Mouse (Mus musculus) lung, embryonic 15.5 days (tissue): Measurements from ENCODE around the gene Ripor1. TPM values are rescaled to one million over a fixed set of nuclear protein-coding genes. Genes with fewer than 3 reads are reported as not detected.

ENCODE experiments used
- ATAC-seq: fragments of 200-750 bp; cut with Nextera tagmentation; 2 replicates; pipeline ENCODE4 v1.8.0; 2017; ENCODE audit warnings: moderate number of reproducible peaks, borderline replicate concordance; ENCODE audit not compliant: low FRiP score, low TSS enrichment; ENCODE audit errors: extremely low read depth
- H3K27ac ChIP-seq: fragments of 300-500 bp; sonication (generic); 2 replicates; pipeline ENCODE4 v1.5.1; 2015; ENCODE audit warnings: moderate library complexity, mild to moderate bottlenecking, inconsistent platforms
- H3K27me3 ChIP-seq: fragments of 300-500 bp; sonication (generic); 2 replicates; pipeline ENCODE4 v1.6.1; 2015; ENCODE audit warnings: inconsistent platforms
- H3K36me3 ChIP-seq: fragments of 300-500 bp; sonication (generic); 2 replicates; pipeline ENCODE4 v1.6.1; 2015; ENCODE audit warnings: inconsistent platforms
- H3K4me1 ChIP-seq: fragments of 300-500 bp; sonication (generic); 2 replicates; pipeline ENCODE4 v1.6.1; 2015; ENCODE audit warnings: inconsistent platforms
- H3K4me2 ChIP-seq: fragments of 300-500 bp; sonication (generic); 2 replicates; pipeline ENCODE4 v1.6.1; 2015; ENCODE audit warnings: inconsistent platforms, mild to moderate bottlenecking, moderate library complexity
- H3K4me3 ChIP-seq: fragments of 300-500 bp; sonication (generic); 2 replicates; pipeline ENCODE4 v1.5.1; 2015; ENCODE audit warnings: mild to moderate bottlenecking, inconsistent platforms
- H3K9ac ChIP-seq: fragments of 300-500 bp; sonication (generic); 2 replicates; pipeline ENCODE4 v1.6.1; 2015; ENCODE audit warnings: inconsistent platforms
- H3K9me3 ChIP-seq: fragments of 300-500 bp; sonication (generic); 2 replicates; pipeline ENCODE4 v1.6.1; 2016; ENCODE audit warnings: inconsistent platforms
- WGBS: fragments of 180-500 bp; shearing (Covaris S2); methylation state at CpG from one replicate; pipeline ENCODE4 v1.1.7; 2015; 5-methylcytosine and 5-hydroxymethylcytosine counted together
- polyA plus RNA-seq: library from polyadenylated mRNA; unstranded; fragments of >200 nt; fragmentation: Nextera tagmentation; extraction: Ambion mirVana; gene quantifications from 2 replicates; pipeline ENCODE4 v1.2.1, GENCODE M21; 2015

Ripor1 gene
- polyA plus RNA-seq, 1 experiment from 2014 or later, result 34.1 TPM

DNA sequence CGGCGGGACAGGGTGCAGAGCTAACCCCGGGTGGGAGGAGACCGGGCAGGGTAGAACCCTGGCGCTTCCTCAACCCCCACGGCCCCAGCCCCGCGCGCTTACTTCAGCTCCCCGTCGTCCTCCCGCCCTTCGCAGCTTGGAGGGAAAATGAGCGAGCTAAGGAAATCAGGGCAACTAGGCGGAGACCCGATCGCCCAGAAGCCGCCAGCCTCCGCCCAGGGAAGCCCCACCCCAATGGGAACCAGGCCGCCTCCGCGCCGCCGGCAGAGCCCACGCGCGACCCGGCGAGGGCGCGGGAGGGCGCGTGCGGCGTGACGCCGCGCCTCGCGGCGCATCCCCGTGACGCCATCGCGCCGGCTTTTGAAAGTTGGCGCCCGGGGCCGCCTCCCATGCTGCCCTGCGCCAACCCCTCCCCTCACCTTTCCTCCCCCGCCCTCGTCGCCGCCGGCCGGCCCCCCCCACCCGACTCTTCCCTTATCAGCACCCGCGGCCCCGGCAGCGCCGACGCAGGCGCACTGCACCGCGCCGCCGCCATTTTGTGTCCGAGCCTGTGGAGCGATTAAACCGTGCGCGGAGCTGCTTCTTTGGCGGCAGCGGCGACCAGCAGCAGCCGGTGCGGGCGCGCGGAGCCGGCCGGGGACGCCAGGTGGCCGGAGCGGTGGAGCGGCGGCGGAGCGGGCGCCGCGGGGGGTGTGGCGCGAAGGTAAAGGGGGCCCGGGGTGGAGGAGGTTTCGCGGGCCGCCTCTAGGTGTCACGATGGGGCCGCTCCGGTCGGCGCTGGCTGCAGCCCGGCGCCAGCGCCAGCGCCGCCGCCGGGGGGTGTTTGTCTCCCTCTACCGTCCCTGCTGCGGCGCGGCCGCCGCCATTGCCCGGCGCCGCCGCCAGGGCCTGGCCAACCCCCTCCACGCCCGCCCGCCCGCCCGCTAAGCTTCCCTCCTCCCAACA is 31.2 kb downstream of the Ripor1 start, which contains the start of gene Ctcf:
TSS of gene Ctcf (plus strand) at position 551 of the 945 bp plus-strand sequence.
- H3K27me3 ChIP-seq, result no peaks in the 10 kb centered on the region
- WGBS, result 1% methylated on average over 97 of the region's 126 CpGs

DNA sequence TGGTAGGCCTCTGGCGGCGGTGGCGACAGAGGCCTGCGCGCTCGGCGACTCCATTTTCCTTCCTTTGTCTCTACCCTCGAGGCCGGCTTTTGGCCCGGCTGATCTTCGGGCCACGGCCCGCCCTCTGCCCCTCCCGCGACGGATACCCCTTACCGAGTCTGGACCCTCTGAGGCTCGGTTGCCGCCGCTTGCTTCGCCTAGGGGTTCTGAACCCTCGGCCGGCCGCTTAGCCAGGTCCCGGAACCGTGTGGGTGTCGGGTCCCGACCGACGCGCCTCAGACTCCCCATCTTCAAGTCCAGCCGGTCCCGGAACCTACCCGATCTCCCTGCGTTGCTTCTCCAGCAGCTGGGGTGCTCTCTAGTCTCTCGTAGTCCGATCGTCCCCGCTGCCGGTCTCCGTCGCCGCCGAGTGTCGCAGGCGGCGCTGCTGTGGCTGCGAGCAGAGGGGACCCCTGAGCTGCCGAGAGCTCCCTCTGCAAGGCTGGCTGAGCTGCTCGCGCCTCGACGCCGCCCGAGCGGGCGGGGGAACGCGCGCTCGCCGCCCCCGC is 32.0 kb downstream of the Ripor1 start, which contains the start of gene Agrp:
TSS of gene Agrp (minus strand) at position 431 of the 548 bp plus-strand sequence.
- Histone ChIP-seq H3K27me3 (no peaks in the 10 kb centered on the region), H3K4me2 (peak within 1 kb of the TSS; percentile 72), H3K4me3 (peak within 1 kb of the TSS; percentile 64), H3K36me3 (no peaks in the 10 kb centered on the region), H3K4me1 (peaks cover 32% of the 10 kb centered on the region), H3K27ac (peak within 1 kb of the TSS; percentile 100), H3K9me3 (no peaks in the 10 kb centered on the region), H3K9ac (peak within 1 kb of the TSS; percentile 96)
- ATAC-seq, result peak; percentile 32
- under 1% methylated on average over 55 of the region's 63 CpGs for WGBS

More for the DNA sequence above, 31.2 kb downstream of the Ripor1 start, which contains the start of gene Ctcf:
- Histone ChIP-seq H3K9me3 (no peaks in the 10 kb centered on the region), H3K4me2 (peak within 1 kb of the TSS; percentile 72), H3K36me3 (no peaks in the 10 kb centered on the region), H3K27ac (peak within 1 kb of the TSS; percentile 100), H3K4me3 (peak within 1 kb of the TSS; percentile 64), H3K9ac (peak within 1 kb of the TSS; percentile 96), H3K4me1 (peaks cover 32% of the 10 kb centered on the region)
- peak; percentile 93 for ATAC-seq

DNA sequence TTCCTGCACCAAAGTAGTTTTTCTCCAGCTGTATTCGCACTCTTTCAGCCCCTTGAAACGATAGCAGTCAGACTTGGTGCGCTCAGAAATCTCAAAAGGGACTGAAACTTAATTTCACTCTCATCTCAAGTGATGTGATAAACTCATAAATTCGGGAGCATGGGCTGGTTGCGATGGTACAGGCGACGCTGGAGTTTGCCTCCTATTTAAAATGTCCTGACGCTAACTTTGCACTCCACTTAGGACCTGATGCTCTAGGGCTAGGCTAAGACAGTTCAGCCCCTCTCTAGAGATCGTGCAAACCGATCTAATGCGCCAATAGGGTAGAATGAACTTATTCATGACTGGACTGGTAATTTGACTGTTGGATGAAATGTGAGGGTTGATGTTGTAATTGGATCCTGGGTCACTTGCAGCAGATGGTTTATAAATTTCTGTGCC is 32.6 kb downstream of the Ripor1 start:
- no peaks in the 10 kb centered on the region for H3K36me3 ChIP-seq
- peak overlapping the region; percentile 72 for H3K4me2 ChIP-seq
- ATAC-seq, result no peak
- H3K4me1 ChIP-seq, result peaks cover 32% of the 10 kb centered on the region
- H3K9me3 ChIP-seq, result no peaks in the 10 kb centered on the region
- peak overlapping the region; percentile 100 for H3K27ac ChIP-seq
- under 1% methylated on average over 11 of the region's 11 CpGs for WGBS
- H3K27me3 ChIP-seq, result no peaks in the 10 kb centered on the region
- H3K9ac ChIP-seq, result peak overlapping the region; percentile 96
- H3K4me3 ChIP-seq, result peak overlapping the region; percentile 64

DNA sequence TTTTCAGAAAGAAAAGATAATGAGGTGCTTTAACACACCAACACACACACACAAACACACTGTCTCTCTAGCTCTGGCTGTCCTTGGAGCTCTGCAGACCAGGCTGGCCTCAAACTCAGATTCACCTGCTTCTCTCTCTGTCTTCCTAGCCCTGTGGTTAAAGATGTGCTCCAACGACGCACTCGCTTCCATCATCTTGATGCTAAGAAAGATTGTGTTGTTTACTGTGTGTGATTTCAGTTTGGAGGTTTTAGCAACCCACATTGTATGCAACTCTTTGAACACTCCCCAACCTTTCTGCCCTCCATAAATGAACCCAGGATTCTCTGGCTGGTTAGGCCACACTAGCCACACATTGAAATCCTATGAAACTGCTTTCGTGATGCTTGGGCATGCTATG is 33.5 kb downstream of the Ripor1 start:
- Histone ChIP-seq H3K4me1 (peaks cover 32% of the 10 kb centered on the region), H3K36me3 (peaks cover 2% of the 10 kb centered on the region), H3K27ac (peak overlapping the region; percentile 63; the same call in 1 of the 2 replicates), H3K4me3 (peak overlapping the region; percentile 64), H3K4me2 (peak overlapping the region; percentile 72), H3K9ac (no peak overlapping the region; the same call in 1 of the 2 replicates), H3K27me3 (no peaks in the 10 kb centered on the region), H3K9me3 (no peaks in the 10 kb centered on the region)
- 78% methylated on average over 4 of the region's 4 CpGs for WGBS
- no peak for ATAC-seq

DNA sequence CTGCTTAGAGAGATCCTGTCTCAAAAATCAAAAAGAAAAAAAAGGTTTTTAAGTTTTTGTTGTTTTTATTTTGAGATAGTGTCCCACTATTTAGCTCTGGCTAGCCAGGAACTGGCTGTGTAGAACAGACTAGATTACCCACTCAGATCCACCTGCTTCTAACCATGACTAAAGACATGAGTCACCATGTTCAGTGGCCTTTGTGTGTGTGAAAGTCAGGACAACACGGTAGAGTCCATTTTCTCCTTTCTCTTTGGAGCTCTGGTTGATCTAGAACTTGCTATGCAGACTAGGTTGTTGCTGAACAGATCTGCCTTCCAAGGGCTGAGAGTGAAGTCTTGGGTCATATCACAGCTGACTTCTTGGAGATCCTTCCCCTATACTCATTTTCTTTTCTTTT is 34.8 kb downstream of the Ripor1 start:
- Histone ChIP-seq H3K27me3 (no peaks in the 10 kb centered on the region), H3K27ac (no peak overlapping the region), H3K4me1 (peaks cover 30% of the 10 kb centered on the region), H3K9ac (no peak overlapping the region), H3K36me3 (peaks cover 12% of the 10 kb centered on the region), H3K9me3 (no peaks in the 10 kb centered on the region), H3K4me2 (no peak overlapping the region), H3K4me3 (no peak overlapping the region)
- ATAC-seq, result no peak
- WGBS, result 72% methylated on average over 1 of the region's 1 CpGs

DNA sequence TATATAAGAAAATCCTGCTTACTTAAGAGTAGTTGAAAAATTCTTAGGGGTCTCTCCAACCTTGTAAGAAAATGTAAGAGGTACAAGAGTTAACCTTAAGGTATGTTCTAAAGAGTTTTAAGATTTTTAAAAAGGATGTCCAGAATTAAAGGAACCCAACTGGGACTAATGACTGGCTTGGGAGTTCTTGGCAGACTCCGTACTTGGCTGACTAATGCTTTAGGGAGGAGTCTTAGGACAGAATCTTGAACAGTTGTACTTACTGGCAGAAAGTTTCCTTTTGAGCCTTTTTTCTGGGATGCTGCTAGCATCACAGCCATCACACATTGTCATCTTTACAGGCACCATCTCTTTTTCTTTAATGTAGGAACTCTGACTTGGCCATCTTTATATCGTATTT is 35.5 kb downstream of the Ripor1 start:
- WGBS, result 53% methylated on average over 2 of the region's 2 CpGs
- peaks cover 24% of the 10 kb centered on the region for H3K4me1 ChIP-seq
- H3K4me2 ChIP-seq, result no peak overlapping the region
- ATAC-seq, result no peak
- H3K27me3 ChIP-seq, result no peaks in the 10 kb centered on the region
- no peak overlapping the region for H3K4me3 ChIP-seq
- peaks cover 18% of the 10 kb centered on the region for H3K36me3 ChIP-seq
- no peak overlapping the region for H3K9ac ChIP-seq
- no peak overlapping the region for H3K27ac ChIP-seq
- no peaks in the 10 kb centered on the region for H3K9me3 ChIP-seq

DNA sequence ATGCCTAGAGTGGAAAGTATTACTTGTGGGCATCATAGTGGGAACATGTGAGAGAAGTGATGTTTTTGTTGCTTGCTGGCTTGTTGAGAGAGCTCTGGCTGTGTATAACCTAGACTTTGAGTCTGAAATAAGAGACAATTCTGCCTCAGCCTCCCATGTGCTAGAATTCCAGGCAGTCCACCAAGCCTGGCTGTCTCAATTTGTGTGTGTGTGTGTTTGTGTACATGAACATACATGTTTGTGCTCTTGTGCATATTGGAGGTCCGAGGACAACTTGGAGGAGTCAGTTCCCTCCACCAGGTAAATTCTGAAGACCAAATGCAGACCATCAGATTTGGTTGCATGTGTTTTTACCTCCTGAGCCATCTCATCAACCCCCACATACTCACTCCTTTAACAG is 40.1 kb downstream of the Ripor1 start:
- ATAC-seq, result no peak
- no peak overlapping the region for H3K27ac ChIP-seq

DNA sequence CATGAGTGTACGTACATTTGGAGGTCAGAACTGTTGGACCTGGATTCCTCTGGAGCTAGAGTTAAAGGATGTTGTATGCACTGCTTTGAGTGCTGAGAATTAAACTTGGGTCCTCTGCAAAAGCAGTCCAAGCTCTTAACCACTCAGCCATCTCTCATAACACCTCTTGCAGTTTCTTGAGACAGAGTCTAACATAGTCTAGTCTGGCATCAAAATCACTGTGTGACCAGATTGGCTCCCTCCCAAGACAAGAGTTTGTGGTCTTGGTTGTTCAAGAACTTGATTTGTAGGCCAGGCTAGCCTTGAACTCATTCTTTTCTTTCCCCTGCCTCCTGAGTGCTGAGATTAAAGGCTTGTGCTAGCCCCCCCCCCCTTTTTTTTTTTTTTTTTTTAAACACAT is 43.9 kb downstream of the Ripor1 start:
- H3K27ac ChIP-seq, result no peak overlapping the region
- H3K4me2 ChIP-seq, result no peak overlapping the region
- no peak overlapping the region for H3K9ac ChIP-seq
- H3K36me3 ChIP-seq, result peaks cover 35% of the 10 kb centered on the region
- no peak for ATAC-seq
- H3K27me3 ChIP-seq, result no peaks in the 10 kb centered on the region
- whole genome bisulfite sequencing, result 97% methylated on average over 1 of the region's 1 CpGs
- H3K4me1 ChIP-seq, result no peaks in the 10 kb centered on the region
- no peaks in the 10 kb centered on the region for H3K9me3 ChIP-seq
- H3K4me3 ChIP-seq, result no peak overlapping the region

More for the DNA sequence above, 40.1 kb downstream of the Ripor1 start:
- Histone ChIP-seq H3K4me3 (no peak overlapping the region), H3K4me2 (no peak overlapping the region), H3K36me3 (peaks cover 27% of the 10 kb centered on the region), H3K27me3 (no peaks in the 10 kb centered on the region), H3K9ac (no peak overlapping the region), H3K9me3 (no peaks in the 10 kb centered on the region), H3K4me1 (peaks cover 4% of the 10 kb centered on the region)
- 90% methylated on average over 1 of the region's 1 CpGs for WGBS

DNA sequence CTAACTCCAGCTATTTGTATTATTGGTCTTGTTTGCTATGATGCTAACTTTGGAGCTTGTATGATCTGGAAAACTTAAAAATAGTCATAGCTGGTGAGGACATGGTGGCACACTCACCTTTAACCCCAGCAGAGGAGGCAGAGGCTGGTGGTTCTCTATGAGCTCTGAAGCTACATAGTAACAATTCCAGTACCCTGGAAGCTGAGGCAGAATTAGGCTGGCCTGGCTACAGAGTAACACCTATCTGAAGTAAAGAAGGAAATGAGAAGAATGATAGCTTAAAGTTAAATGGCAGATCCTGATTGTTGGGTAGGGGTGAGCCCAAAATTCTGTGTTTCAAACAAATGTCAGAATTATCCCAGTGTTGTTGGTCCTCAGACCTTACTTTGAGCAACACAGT is 52.6 kb downstream of the Ripor1 start:
- H3K27ac ChIP-seq, result no peak overlapping the region
- no peak overlapping the region for H3K4me3 ChIP-seq
- H3K4me1 ChIP-seq, result no peaks in the 10 kb centered on the region
- H3K27me3 ChIP-seq, result no peaks in the 10 kb centered on the region
- H3K36me3 ChIP-seq, result peaks cover 14% of the 10 kb centered on the region
- no peak overlapping the region for H3K4me2 ChIP-seq
- no peak overlapping the region for H3K9ac ChIP-seq
- no peak for ATAC-seq
- no peaks in the 10 kb centered on the region for H3K9me3 ChIP-seq

DNA sequence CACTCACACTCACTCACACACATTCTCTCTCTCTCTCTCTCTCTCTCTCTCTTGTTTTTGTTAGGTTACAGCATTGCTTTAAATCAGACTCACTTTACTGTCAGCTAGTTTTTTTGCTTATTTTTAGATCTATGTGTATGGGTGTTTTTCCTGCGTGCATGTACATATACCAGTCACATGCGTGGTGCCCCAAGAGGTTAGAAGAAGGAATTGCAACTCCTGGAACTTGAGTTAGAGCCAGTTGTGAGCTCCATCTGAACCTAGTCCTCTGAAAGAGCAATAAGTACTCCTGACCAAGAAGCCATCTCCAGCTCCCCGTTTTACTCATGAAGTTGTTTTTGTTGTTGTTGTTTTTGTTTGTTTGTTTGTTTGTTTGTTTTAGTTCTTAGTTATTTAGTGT is 56.1 kb downstream of the Ripor1 start:
- H3K9ac ChIP-seq, result no peak overlapping the region

More for the DNA sequence above, 56.1 kb downstream of the Ripor1 start:
- no peak overlapping the region for H3K4me2 ChIP-seq
- H3K4me3 ChIP-seq, result no peak overlapping the region
- no peaks in the 10 kb centered on the region for H3K9me3 ChIP-seq
- WGBS, result 66% methylated on average over 3 of the region's 3 CpGs
- no peak for ATAC-seq
- no peaks in the 10 kb centered on the region for H3K27me3 ChIP-seq
- no peak overlapping the region for H3K27ac ChIP-seq
- H3K4me1 ChIP-seq, result no peaks in the 10 kb centered on the region
- peaks cover 26% of the 10 kb centered on the region for H3K36me3 ChIP-seq
